Mouse (Mus musculus): ENCODE measurements at regions not wholly inside any gene's neighbourhood (a gene's known extent, or its start where the extent isn't known, plus 50 kb on each side); places are given as distances from the start of the nearest gene placed in this dataset.

DNA sequence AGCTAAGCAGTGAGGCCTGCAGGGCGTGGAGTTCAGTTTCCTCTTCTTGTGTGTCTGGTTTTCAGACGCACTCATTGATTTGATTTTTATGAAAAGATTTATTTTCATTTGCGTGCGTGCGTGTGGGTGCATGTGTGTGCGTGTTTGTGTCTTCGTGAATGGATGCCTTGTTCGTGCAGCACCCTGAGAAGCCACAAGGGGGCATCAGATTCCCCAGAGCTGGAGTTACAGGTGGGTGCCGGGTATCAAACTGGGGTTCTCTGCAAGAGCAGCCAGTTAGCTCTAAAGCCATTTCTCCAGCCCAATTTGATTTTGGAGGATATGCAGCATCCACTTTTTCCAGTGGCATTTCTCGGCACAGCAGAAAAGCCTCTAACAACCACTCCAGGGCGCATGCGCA, 185.4 kb upstream of the Kcnab2 start:
- TF ChIP-seq CTCF (IDR thresholded peaks at IDR 0.05; ENCODE audit: control insufficient read depth, insufficient read depth, low read length), result no peak
- TF ChIP-seq POLR2A (IDR thresholded peaks at IDR 0.05; ENCODE audit: borderline replicate concordance, control insufficient read depth, low read depth, low read length), result no peak
